Mouse (Mus musculus) spleen, postnatal 10 days (tissue): ENCODE results near the gene Elmo3.

Experiments
- DNase-seq, 2 experiments: peaks; one replicate each; pipeline ENCODE4 v3.0.0; 2021 to 2022; ENCODE audit warnings: low spot score in 2 of 2

Elmo3 gene

DNA sequence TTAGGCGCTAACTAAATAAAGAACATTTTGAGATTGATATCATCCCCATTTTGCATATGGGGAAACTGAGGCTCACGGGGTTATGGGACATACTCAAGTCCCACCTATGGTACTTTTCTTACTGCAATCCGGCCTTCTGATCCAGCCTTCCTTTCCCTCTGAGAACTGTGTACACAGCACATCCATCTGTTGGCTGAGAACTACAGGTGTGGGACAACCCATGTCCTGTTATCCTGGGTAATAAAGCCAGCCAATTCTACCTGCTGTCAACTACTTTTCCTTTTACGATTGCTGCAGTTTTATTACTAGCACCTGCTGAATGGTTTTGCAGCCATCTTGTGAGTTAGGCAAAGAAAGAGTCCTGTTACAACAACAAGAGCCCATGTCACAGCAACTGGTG is 49.1 kb downstream of the Elmo3 start:
- DNase-seq: no peak

DNA sequence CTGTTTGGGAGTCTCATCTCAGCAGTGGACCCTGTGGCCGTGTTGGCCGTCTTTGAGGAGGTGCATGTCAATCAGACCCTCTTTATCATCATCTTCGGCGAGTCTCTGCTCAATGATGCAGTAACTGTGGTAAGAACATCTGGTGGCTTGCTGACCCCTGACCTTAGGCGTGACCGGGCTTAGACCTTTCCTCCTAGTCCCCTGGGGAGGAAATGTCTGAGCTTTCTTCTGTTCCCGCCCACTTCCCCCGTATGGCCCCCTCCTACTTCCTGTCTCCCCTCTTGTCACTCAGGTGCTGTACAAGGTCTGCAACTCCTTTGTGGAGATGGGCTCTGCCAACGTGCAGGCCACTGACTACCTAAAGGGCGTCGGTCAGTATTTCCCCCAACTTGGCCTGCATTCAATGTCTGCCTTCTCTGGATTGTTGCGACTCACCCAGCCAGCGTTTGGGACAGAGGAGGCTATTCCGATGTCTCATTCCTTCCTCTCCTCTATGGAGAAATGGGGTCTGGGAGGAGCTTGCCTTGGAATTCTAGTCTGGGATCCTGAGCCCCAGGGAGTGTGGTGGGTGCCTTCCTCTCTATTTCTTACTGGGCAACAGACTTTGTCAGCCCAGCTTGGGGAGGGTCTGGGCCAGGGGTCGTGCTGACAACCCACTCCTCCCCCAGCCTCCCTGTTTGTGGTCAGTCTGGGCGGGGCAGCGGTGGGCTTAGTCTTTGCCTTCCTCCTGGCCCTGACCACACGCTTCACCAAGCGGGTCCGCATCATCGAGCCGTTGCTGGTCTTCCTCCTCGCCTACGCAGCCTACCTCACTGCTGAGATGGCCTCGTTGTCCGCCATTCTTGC is 50.0 kb downstream of the Elmo3 start:
- peak in 1 of 2 experiments; percentile 43 for DNase-seq

DNA sequence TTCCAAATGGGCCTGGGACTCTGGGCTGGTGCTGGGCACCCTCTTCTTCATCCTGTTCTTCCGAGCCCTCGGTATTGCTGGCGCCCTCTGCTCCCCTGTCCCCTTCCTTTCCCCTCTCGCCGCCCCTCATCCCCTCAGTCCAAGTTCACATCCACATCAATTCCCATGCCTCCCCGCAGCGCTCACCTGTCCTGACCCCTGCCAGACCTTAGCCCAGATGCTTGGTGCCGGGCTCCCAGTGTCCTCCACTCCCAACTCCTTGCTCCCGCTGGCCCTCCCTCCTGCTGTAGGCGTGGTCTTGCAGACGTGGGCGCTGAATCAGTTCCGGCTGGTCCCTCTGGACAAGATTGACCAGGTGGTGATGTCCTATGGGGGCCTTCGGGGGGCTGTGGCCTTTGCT is 51.3 kb downstream of the Elmo3 start:
- no peak for DNase-seq

DNA sequence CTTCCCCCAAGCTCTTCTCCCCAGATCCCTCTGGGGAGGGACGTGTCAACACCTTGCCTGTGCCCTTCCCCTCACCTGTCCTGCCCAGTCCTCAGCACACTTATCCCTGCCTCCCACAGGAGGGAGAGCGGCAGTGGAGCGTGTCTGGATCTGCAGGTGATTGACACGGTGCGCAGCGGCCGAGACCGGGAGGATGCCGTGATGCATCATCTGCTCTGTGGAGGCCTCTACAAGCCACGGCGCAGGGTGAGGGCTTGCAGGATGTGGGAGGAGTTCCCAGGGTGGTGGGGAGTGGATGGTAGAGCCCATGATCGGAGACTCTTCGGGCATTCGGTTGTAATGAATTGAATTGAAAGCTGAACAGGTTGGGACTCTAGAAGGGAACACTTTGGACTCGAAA is 53.8 kb downstream of the Elmo3 start:
- no peak for DNase-seq

DNA sequence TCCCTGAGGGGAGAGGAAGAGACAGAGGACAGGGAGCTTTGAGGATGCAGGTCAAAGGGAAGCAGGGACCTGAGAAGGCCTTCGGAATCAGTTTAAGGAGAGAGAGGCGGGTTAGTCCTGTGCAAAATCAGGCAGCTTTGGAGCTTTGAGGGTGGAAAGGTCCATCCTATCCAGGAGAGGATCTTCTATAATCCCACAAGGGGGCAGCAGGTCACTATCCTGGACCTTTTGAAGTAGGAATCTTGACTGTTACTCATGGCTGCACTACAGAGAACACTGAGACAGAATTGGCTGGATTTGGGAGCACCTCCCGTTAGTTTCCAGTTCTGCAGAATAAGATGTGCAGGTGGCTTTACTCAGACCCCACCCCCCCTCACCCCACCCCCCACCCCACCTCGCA is 54.2 kb downstream of the Elmo3 start:
- DNase-seq: no peak
